Mouse (Mus musculus) macrophage (primary cell): ENCODE measurements around the gene Zbp1. TPM values are rescaled to one million over a fixed set of nuclear protein-coding genes. Genes with fewer than 3 reads are reported as not detected.

Experiments used
- H3K27ac ChIP-seq: fragments of 350-480 bp; formaldehyde crosslinking; 2 replicates; pipeline ENCODE4 v1.9.0; 2021
- H3K36me3 ChIP-seq: fragments of 350-480 bp; formaldehyde crosslinking; 2 replicates; pipeline ENCODE4 v1.9.0; 2021; ENCODE audit errors: inconsistent target
- H3K4me3 ChIP-seq: fragments of 350-480 bp; formaldehyde crosslinking; 2 replicates; pipeline ENCODE4 v1.9.0; 2021; ENCODE audit errors: inconsistent target
- H3K79me2 ChIP-seq: fragments of 350-480 bp; formaldehyde crosslinking; 2 replicates; pipeline ENCODE4 v1.9.0; 2021; ENCODE audit errors: inconsistent target
- WGBS: methylation state at CpG from one replicate; pipeline ENCODE4 v1.1.7; 2026; ENCODE audit warnings: inconsistent platforms; ENCODE audit not compliant: missing documents; 5-methylcytosine and 5-hydroxymethylcytosine counted together
- polyA plus RNA-seq: library from polyadenylated mRNA; stranded (reverse); fragments of 250-400 nt; gene quantifications from 3 replicates; pipeline ENCODE4 v1.2.4, GENCODE M21; 2018; ENCODE audit warnings: inconsistent platforms

The Zbp1 gene
- polyA plus RNA-seq, 1 experiment from 2014 or later: 88.4 TPM

GRCm38 (mm10) chr2:173232766-173233099 is 14.0 kb upstream of the Zbp1 start:
- WGBS: 97% methylated on average over 8 of the region's 8 CpGs
- Histone ChIP-seq H3K27ac (no peak overlapping the region), H3K79me2 (no peaks in the 10 kb centered on the region), H3K4me3 (no peak overlapping the region), H3K36me3 (no peaks in the 10 kb centered on the region)

GRCm38 (mm10) chr2:173232065-173232765 is 13.5 kb upstream of the Zbp1 start:
- H3K79me2 ChIP-seq: no peaks in the 10 kb centered on the region
- H3K4me3 ChIP-seq: no peak overlapping the region
- no peak overlapping the region for H3K27ac ChIP-seq
- H3K36me3 ChIP-seq: no peaks in the 10 kb centered on the region
- 93% methylated on average over 22 of the region's 22 CpGs for WGBS

GRCm38 (mm10) chr2:173229578-173230224 is 11.0 kb upstream of the Zbp1 start:
- H3K36me3 ChIP-seq: no peaks in the 10 kb centered on the region
- 8% methylated on average over 10 of the region's 10 CpGs for WGBS

GRCm38 (mm10) chr2:173228567-173228966 is 9.8 kb upstream of the Zbp1 start:
- H3K79me2 ChIP-seq: no peaks in the 10 kb centered on the region
- no peaks in the 10 kb centered on the region for H3K36me3 ChIP-seq
- no peak overlapping the region for H3K4me3 ChIP-seq
- WGBS: 96% methylated on average over 7 of the region's 8 CpGs
- no peak overlapping the region for H3K27ac ChIP-seq

More at GRCm38 (mm10) chr2:173229578-173230224, 11.0 kb upstream of the Zbp1 start:
- H3K4me3 ChIP-seq: no peak overlapping the region
- H3K79me2 ChIP-seq: no peaks in the 10 kb centered on the region
- no peak overlapping the region for H3K27ac ChIP-seq

GRCm38 (mm10) chr2:173226792-173227191 is 8.1 kb upstream of the Zbp1 start:
- H3K36me3 ChIP-seq: no peaks in the 10 kb centered on the region
- no peak overlapping the region for H3K4me3 ChIP-seq
- WGBS: 93% methylated on average over 8 of the region's 8 CpGs
- H3K79me2 ChIP-seq: no peaks in the 10 kb centered on the region
- no peak overlapping the region for H3K27ac ChIP-seq

- H3K4me3 ChIP-seq: no peak overlapping the region
- H3K79me2 ChIP-seq: no peaks in the 10 kb centered on the region
- H3K27ac ChIP-seq: no peak overlapping the region
- no peaks in the 10 kb centered on the region for H3K36me3 ChIP-seq
- WGBS: 94% methylated on average over 7 of the region's 7 CpGs
These were observed 7.2 kb upstream of the Zbp1 start for GRCm38 (mm10) chr2:173225906-173226305.

- Histone ChIP-seq H3K36me3 (no peaks in the 10 kb centered on the region), H3K27ac (no peak overlapping the region), H3K4me3 (no peak overlapping the region), H3K79me2 (no peaks in the 10 kb centered on the region)
- 63% methylated on average over 7 of the region's 7 CpGs for WGBS
These were observed 6.1 kb upstream of the Zbp1 start for GRCm38 (mm10) chr2:173224832-173225231.

- no peaks in the 10 kb centered on the region for H3K36me3 ChIP-seq
- 10% methylated on average over 3 of the region's 3 CpGs for WGBS
- no peak overlapping the region for H3K27ac ChIP-seq
- H3K4me3 ChIP-seq: no peak overlapping the region
- no peaks in the 10 kb centered on the region for H3K79me2 ChIP-seq
These were observed 5.4 kb upstream of the Zbp1 start for GRCm38 (mm10) chr2:173224097-173224496.

- peaks cover 2% of the 10 kb centered on the region; the same call in 1 of the 2 replicates for H3K79me2 ChIP-seq
These were observed 4.8 kb upstream of the Zbp1 start for GRCm38 (mm10) chr2:173223496-173223895.

GRCm38 (mm10) chr2:173220754-173221153 is 2.0 kb upstream of the Zbp1 start:
- 97% methylated on average over 9 of the region's 9 CpGs for WGBS
- H3K79me2 ChIP-seq: peaks cover 30% of the 10 kb centered on the region; the same call in 1 of the 2 replicates
- no peak overlapping the region for H3K4me3 ChIP-seq
- H3K27ac ChIP-seq: no peak overlapping the region
- H3K36me3 ChIP-seq: peaks cover 15% of the 10 kb centered on the region; the same call in 1 of the 2 replicates

More at GRCm38 (mm10) chr2:173223496-173223895, 4.8 kb upstream of the Zbp1 start:
- Histone ChIP-seq H3K27ac (no peak overlapping the region), H3K36me3 (no peaks in the 10 kb centered on the region), H3K4me3 (no peak overlapping the region)
- WGBS: 45% methylated on average over 3 of the region's 3 CpGs

- 25% methylated on average over 10 of the region's 10 CpGs for WGBS
- H3K4me3 ChIP-seq: peak overlapping the region; percentile 53
- peak overlapping the region; percentile 60 for H3K27ac ChIP-seq
- peaks cover 39% of the 10 kb centered on the region; the same call in 1 of the 2 replicates for H3K79me2 ChIP-seq
- H3K36me3 ChIP-seq: peaks cover 27% of the 10 kb centered on the region; the same call in 1 of the 2 replicates
These were observed 682 bp upstream of the Zbp1 start for GRCm38 (mm10) chr2:173219256-173219954.

GRCm38 (mm10) chr2:173217763-173218258 is 912 bp downstream of the Zbp1 start:
- Histone ChIP-seq H3K36me3 (peaks cover 38% of the 10 kb centered on the region; the same call in 1 of the 2 replicates), H3K27ac (peak overlapping the region; percentile 60; the same call in 1 of the 2 replicates), H3K4me3 (peak overlapping the region; percentile 53), H3K79me2 (peaks cover 39% of the 10 kb centered on the region; the same call in 1 of the 2 replicates)
- 66% methylated on average over 5 of the region's 5 CpGs for WGBS

- H3K36me3 ChIP-seq: peaks cover 43% of the 10 kb centered on the region
- 75% methylated on average over 3 of the region's 3 CpGs for WGBS
- peaks cover 39% of the 10 kb centered on the region; the same call in 1 of the 2 replicates for H3K79me2 ChIP-seq
- no peak overlapping the region for H3K27ac ChIP-seq
- peak overlapping the region; percentile 53 for H3K4me3 ChIP-seq
These were observed 1.5 kb downstream of the Zbp1 start for GRCm38 (mm10) chr2:173217246-173217645.

GRCm38 (mm10) chr2:173216840-173217239 is 1.9 kb downstream of the Zbp1 start:
- Histone ChIP-seq H3K4me3 (peak overlapping the region; percentile 53; the same call in 1 of the 2 replicates), H3K79me2 (peaks cover 39% of the 10 kb centered on the region; the same call in 1 of the 2 replicates), H3K36me3 (peaks cover 48% of the 10 kb centered on the region), H3K27ac (no peak overlapping the region)
- WGBS: 90% methylated on average over 7 of the region's 7 CpGs
